Mouse (Mus musculus) forebrain, embryonic 16.5 days (tissue): ENCODE results near the gene Nfkb1. TPM values are rescaled to one million over a fixed set of nuclear protein-coding genes. Genes with fewer than 3 reads are reported as not detected.

Experiments used
- ATAC-seq: fragments of 200-750 bp; cut with Nextera tagmentation; 2 replicates; pipeline ENCODE4 v1.8.0; 2017; ENCODE audit warnings: mild to moderate bottlenecking, moderate library complexity
- H3K27ac ChIP-seq: fragments of 300-500 bp; sonication (generic); 2 replicates; pipeline ENCODE4 v1.5.1; 2014; ENCODE audit warnings: low read length, control low read depth
- H3K27me3 ChIP-seq: fragments of 300-500 bp; sonication (generic); replicated peaks from 2 replicates; pipeline ENCODE4 v1.6.1; 2014; ENCODE audit warnings: low read length; ENCODE audit not compliant: control insufficient read depth, insufficient read depth
- H3K36me3 ChIP-seq: fragments of 300-500 bp; sonication (generic); 2 replicates; pipeline ENCODE4 v1.6.1; 2014; ENCODE audit not compliant: control insufficient read depth, insufficient read depth
- H3K4me1 ChIP-seq: fragments of 300-500 bp; sonication (generic); replicated peaks from 2 replicates; pipeline ENCODE4 v1.6.1; 2014; ENCODE audit warnings: low read length; ENCODE audit not compliant: control insufficient read depth, insufficient read depth
- H3K4me2 ChIP-seq: fragments of 300-500 bp; sonication (generic); 2 replicates; pipeline ENCODE4 v1.6.1; 2014; ENCODE audit warnings: mild to moderate bottlenecking, low read length, control low read depth
- H3K4me3 ChIP-seq: fragments of 300-500 bp; sonication (generic); replicated peaks from 2 replicates; pipeline ENCODE4 v1.5.1; 2014; ENCODE audit warnings: mild to moderate bottlenecking, low read length, control low read depth
- H3K9ac ChIP-seq: fragments of 300-500 bp; sonication (generic); replicated peaks from 2 replicates; pipeline ENCODE4 v1.6.1; 2014; ENCODE audit warnings: low read depth, low read length, control low read depth
- H3K9me3 ChIP-seq: fragments of 300-500 bp; sonication (generic); 2 replicates; pipeline ENCODE4 v1.6.1; 2016; ENCODE audit warnings: low read length; ENCODE audit not compliant: control insufficient read depth
- WGBS: fragments of 180-500 bp; shearing (Covaris S2); extraction: QIAGEN DNeasy Blood & Tissue Kit; methylation state at CpG from one replicate; pipeline ENCODE4 v1.1.7; 2014; 5-methylcytosine and 5-hydroxymethylcytosine counted together
- polyA plus RNA-seq: library from polyadenylated mRNA; unstranded; fragments of >200 nt; fragmentation: Nextera tagmentation; extraction: Ambion mirVana; gene quantifications from 2 replicates; pipeline ENCODE4 v1.2.1, GENCODE M21; 2015

Nfkb1 gene
- polyA plus RNA-seq, 1 experiment from 2014 or later, result 7.1 TPM

DNA sequence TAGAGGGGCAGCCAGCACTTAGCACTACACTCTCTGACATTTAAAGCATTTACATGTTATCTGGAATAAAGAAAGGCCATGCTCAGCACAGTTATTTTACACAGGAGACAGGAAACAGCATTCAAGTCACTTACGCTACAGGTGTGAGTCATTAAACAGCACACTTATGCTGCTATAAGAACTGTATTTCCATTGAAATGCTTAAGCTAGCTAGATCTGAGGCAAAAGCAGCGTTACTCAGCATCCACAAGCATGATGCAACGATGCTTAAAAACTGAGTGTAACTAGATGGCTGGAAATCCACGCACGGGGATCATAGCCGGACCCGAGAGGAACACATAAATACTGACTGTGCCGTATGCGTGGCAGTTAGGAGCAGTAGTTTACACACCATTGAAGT, 84.3 kb downstream of the Nfkb1 start:
- H3K4me2 ChIP-seq, result no peak overlapping the region
- no peak overlapping the region for H3K9ac ChIP-seq
- ATAC-seq, result no peak
- no peaks in the 10 kb centered on the region; the same call in none of the 2 replicates for H3K36me3 ChIP-seq
- no peak overlapping the region for H3K4me3 ChIP-seq
- WGBS, result 96% methylated on average over 9 of the region's 9 CpGs
- H3K27ac ChIP-seq, result no peak overlapping the region
- H3K9me3 ChIP-seq, result no peaks in the 10 kb centered on the region
- H3K4me1 ChIP-seq, result no peaks in the 10 kb centered on the region; the same call in 1 of the 2 replicates
- no peaks in the 10 kb centered on the region for H3K27me3 ChIP-seq

GRCm38 (mm10) chr3:135606592-135606991, 84.8 kb downstream of the Nfkb1 start:
- Histone ChIP-seq H3K27ac (no peak overlapping the region), H3K9ac (no peak overlapping the region), H3K9me3 (no peaks in the 10 kb centered on the region), H3K4me3 (no peak overlapping the region), H3K4me1 (no peaks in the 10 kb centered on the region; the same call in 1 of the 2 replicates), H3K4me2 (no peak overlapping the region), H3K27me3 (no peaks in the 10 kb centered on the region), H3K36me3 (no peaks in the 10 kb centered on the region; the same call in none of the 2 replicates)
- WGBS, result 90% methylated on average over 8 of the region's 8 CpGs
- no peak for ATAC-seq

GRCm38 (mm10) chr3:135605474-135605873, 85.9 kb downstream of the Nfkb1 start:
- Histone ChIP-seq H3K36me3 (no peaks in the 10 kb centered on the region; the same call in none of the 2 replicates), H3K4me1 (no peaks in the 10 kb centered on the region; the same call in 1 of the 2 replicates), H3K27me3 (no peaks in the 10 kb centered on the region), H3K4me3 (no peak overlapping the region), H3K4me2 (no peak overlapping the region), H3K9me3 (no peaks in the 10 kb centered on the region), H3K27ac (no peak overlapping the region), H3K9ac (no peak overlapping the region)
- ATAC-seq, result no peak
- 79% methylated on average over 4 of the region's 4 CpGs for WGBS

GRCm38 (mm10) chr3:135604626-135605417, 86.5 kb downstream of the Nfkb1 start:
- no peak for ATAC-seq
- Histone ChIP-seq H3K4me1 (no peaks in the 10 kb centered on the region), H3K27ac (no peak overlapping the region), H3K27me3 (no peaks in the 10 kb centered on the region), H3K36me3 (peaks cover 4% of the 10 kb centered on the region), H3K4me3 (no peak overlapping the region), H3K9ac (no peak overlapping the region), H3K9me3 (no peaks in the 10 kb centered on the region), H3K4me2 (no peak overlapping the region)
- WGBS, result 89% methylated on average over 10 of the region's 10 CpGs

DNA sequence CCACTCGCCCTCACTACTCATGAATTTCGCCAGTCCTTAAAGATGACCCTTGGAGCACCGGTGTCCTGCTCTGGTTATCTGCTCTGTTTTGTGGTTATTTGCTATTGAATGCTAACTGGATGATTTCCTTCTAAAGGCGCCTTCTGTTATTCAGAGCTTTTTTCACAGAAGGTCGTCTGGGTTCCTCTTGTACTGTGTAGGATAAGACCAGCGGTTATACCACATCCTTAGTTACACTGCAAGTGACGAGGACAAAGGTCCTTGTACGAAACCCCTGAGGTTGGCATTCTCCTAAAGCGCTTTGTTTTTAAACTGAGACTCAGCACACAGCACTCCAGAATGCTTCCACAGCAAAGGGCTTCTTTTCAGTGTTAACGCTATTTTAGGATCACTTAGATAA, 88.6 kb downstream of the Nfkb1 start:
- H3K27me3 ChIP-seq, result no peaks in the 10 kb centered on the region
- H3K4me3 ChIP-seq, result no peak overlapping the region
- no peak overlapping the region for H3K4me2 ChIP-seq
- no peak overlapping the region for H3K9ac ChIP-seq
- no peak for ATAC-seq
- H3K27ac ChIP-seq, result no peak overlapping the region
- H3K9me3 ChIP-seq, result no peaks in the 10 kb centered on the region
- H3K36me3 ChIP-seq, result peaks cover 4% of the 10 kb centered on the region
- no peaks in the 10 kb centered on the region for H3K4me1 ChIP-seq
- WGBS, result 79% methylated on average over 10 of the region's 10 CpGs

- no peak overlapping the region for H3K27ac ChIP-seq
Measured at GRCm38 (mm10) chr3:135598355-135598754, 93.0 kb downstream of the Nfkb1 start.

GRCm38 (mm10) chr3:135597014-135597413, 94.3 kb downstream of the Nfkb1 start:
- Histone ChIP-seq H3K9me3 (no peaks in the 10 kb centered on the region), H3K4me2 (no peak overlapping the region), H3K9ac (no peak overlapping the region), H3K27me3 (no peaks in the 10 kb centered on the region), H3K4me1 (no peaks in the 10 kb centered on the region), H3K4me3 (no peak overlapping the region), H3K27ac (no peak overlapping the region), H3K36me3 (peaks cover 6% of the 10 kb centered on the region)
- no peak for ATAC-seq
- WGBS, result 57% methylated on average over 4 of the region's 4 CpGs

More at GRCm38 (mm10) chr3:135598355-135598754, 93.0 kb downstream of the Nfkb1 start:
- H3K4me1 ChIP-seq, result no peaks in the 10 kb centered on the region
- no peak overlapping the region for H3K4me2 ChIP-seq
- H3K27me3 ChIP-seq, result no peaks in the 10 kb centered on the region
- WGBS, result 91% methylated on average over 3 of the region's 3 CpGs
- H3K36me3 ChIP-seq, result peaks cover 4% of the 10 kb centered on the region; the same call in 1 of the 2 replicates
- no peaks in the 10 kb centered on the region for H3K9me3 ChIP-seq
- ATAC-seq, result no peak
- H3K9ac ChIP-seq, result no peak overlapping the region
- H3K4me3 ChIP-seq, result no peak overlapping the region

DNA sequence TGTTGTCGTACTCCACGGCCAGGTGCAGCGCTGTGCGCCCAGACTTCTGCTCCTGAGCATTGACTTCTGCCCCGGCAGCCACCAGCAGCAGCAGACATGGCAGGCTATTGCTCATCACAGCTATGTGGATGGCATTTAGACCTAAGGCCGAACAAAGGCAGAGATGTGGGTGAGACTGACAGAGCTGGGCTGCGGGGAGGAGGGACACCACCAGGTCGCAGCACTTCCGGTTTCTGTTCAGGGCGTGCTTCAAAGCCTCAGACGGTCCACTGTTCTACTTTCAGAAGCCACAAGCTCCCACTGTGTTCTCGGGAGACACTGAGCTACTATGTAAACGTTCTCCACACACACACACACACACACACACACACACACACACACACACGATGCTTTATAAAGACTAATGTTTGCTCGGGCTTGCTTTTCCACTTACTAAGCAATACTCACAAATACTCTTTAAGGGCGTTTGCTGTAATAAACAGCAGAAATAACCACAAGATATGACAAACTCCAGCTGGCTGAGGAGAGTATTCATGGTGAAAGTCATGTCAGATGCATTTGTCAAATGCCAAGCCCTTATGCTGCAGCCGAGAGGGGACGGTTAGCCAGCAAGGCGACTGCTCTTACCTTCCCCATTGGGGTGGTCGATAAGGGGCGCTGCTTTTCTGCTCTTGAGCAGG, 97.0 kb downstream of the Nfkb1 start:
- no peak overlapping the region for H3K9ac ChIP-seq
- 80% methylated on average over 21 of the region's 21 CpGs for WGBS
- no peak overlapping the region for H3K27ac ChIP-seq
- no peak overlapping the region for H3K4me3 ChIP-seq
- no peak overlapping the region for H3K4me2 ChIP-seq
- H3K9me3 ChIP-seq, result no peaks in the 10 kb centered on the region
- H3K36me3 ChIP-seq, result peaks cover 6% of the 10 kb centered on the region
- no peaks in the 10 kb centered on the region for H3K27me3 ChIP-seq
- peaks cover 2% of the 10 kb centered on the region for H3K4me1 ChIP-seq
- no peak for ATAC-seq

DNA sequence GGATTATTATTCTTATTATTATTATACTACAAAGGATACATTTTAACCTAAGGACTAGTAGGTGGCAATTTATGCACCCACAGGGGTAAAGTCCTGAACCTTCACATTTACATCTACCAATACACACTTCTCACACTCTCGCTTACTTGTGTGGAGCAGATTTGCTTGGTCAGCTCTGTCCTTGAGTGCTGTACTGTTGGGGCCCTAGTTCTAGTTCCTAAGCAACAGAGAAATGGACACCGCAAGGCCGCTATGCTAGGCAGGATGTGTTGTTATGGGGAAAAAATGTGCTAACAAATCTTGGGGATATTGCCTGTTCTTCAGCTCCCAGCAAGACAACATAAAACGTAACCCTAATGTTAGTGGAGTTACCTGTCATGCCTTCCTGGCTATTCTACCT, 99.3 kb downstream of the Nfkb1 start:
- Histone ChIP-seq H3K9ac (no peak overlapping the region), H3K27ac (no peak overlapping the region), H3K9me3 (no peaks in the 10 kb centered on the region), H3K4me3 (no peak overlapping the region), H3K27me3 (no peaks in the 10 kb centered on the region), H3K36me3 (peaks cover 6% of the 10 kb centered on the region), H3K4me2 (no peak overlapping the region), H3K4me1 (peaks cover 2% of the 10 kb centered on the region)
- 73% methylated on average over 4 of the region's 4 CpGs for WGBS
- ATAC-seq, result no peak
